Mouse (Mus musculus) hindbrain, embryonic 10.5 days (tissue): ENCODE measurements around the gene Gabarapl1. TPM values are rescaled to one million over a fixed set of nuclear protein-coding genes. Genes with fewer than 3 reads are reported as not detected.

Experiments used
- polyA plus RNA-seq: library from polyadenylated mRNA; unstranded; fragments of >200 nt; fragmentation: Nextera tagmentation; extraction: Ambion mirVana; gene quantifications from 2 replicates; pipeline ENCODE4 v1.2.1, GENCODE M21; 2016

The Gabarapl1 gene
- polyA plus RNA-seq, 1 experiment from 2014 or later: 68.0 TPM

Other genes with a start within 250 kb of the Gabarapl1 start
- gene 4922502D21Rik, start 201.4 kb upstream of the Gabarapl1 start, polyA plus RNA-seq: not detected in 2 replicates
- 0.13 and 0.29 TPM in 2 replicates for gene Clec12a, start 190.5 kb upstream of the Gabarapl1 start, polyA plus RNA-seq
- not detected in 2 replicates for gene Clec12b, start 147.3 kb upstream of the Gabarapl1 start, polyA plus RNA-seq
- gene Clec1b, start 135.9 kb upstream of the Gabarapl1 start, polyA plus RNA-seq: 13.3 and 18.0 TPM in 2 replicates
- gene Clec9a, start 124.3 kb upstream of the Gabarapl1 start, polyA plus RNA-seq: 0.24 and 0.35 TPM in 2 replicates
- 0.46 and 1.2 TPM in 2 replicates for gene Clec1a, start 81.2 kb upstream of the Gabarapl1 start, polyA plus RNA-seq
- 0.09 TPM in 1 of 2 replicates, not detected in the other for gene Olr1, start 26.0 kb upstream of the Gabarapl1 start, polyA plus RNA-seq
- gene Tmem52b, start 20.6 kb upstream of the Gabarapl1 start, polyA plus RNA-seq: not detected in 2 replicates
- gene Klre1, start 44.7 kb downstream of the Gabarapl1 start, polyA plus RNA-seq: not detected in 2 replicates
- not detected in 2 replicates for gene Klrd1, start 58.6 kb downstream of the Gabarapl1 start, polyA plus RNA-seq
- gene Klrk1, start 90.7 kb downstream of the Gabarapl1 start, polyA plus RNA-seq: 0.34 and 0.38 TPM in 2 replicates
- gene Klrc3, start 110.2 kb downstream of the Gabarapl1 start, polyA plus RNA-seq: not detected in 2 replicates
- gene Klrc2, start 127.5 kb downstream of the Gabarapl1 start, polyA plus RNA-seq: not detected in 2 replicates
- gene Klrc1, start 145.8 kb downstream of the Gabarapl1 start, polyA plus RNA-seq: not detected in 2 replicates
- gene Klri1, start 184.0 kb downstream of the Gabarapl1 start, polyA plus RNA-seq: not detected in 2 replicates
- not detected in 2 replicates for gene Klri2, start 207.3 kb downstream of the Gabarapl1 start, polyA plus RNA-seq